Mouse (Mus musculus): Measurements from ENCODE around the gene Ier2. TPM values are rescaled to one million over a fixed set of nuclear protein-coding genes. Genes with fewer than 3 reads are reported as not detected.

Gene Ier2
- polyA plus RNA-seq, 1 experiment from 2014 or later = 82.8 TPM

DNA sequence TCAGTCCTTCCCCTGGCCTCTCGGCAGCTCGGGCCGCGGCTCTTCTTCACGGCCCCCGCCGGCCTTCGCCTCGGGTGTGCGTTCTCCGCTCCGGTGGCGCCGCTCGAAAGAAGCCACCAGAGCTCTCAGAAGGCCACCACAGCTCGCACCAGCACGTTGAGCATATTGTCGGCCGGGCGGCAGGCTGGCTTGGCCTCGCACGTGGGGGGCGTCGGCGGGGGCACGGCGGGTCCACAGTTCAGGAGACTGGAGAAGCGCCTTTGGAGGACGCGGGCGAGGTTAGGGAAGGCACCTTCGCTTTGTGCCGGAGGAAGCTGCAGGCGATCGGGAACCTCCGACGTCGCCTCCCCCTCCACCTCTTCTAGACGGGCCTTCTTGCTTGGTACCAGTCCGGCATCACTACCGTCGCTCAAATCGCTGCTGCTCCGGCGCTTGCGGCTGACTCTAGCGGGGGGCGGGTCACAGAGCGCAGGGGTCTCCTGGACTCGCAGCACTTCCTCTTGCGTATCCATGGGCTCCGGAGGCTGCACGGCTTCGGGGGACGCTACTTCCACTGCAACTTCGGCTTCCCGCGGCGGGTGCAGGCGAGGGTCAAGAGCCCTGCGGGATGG is 586 bp downstream of the Ier2 start:
- DNase-seq (ENCODE audit: low spot score) (peak; percentile 65), ATAC-seq (ENCODE audit: low FRiP score, low TSS enrichment) (no peak)
- no peak for TF ChIP-seq EP300 (optimal IDR thresholded peaks at IDR 0.05)
- no peak for TF ChIP-seq CTCF (IDR thresholded peaks at IDR 0.05; ENCODE audit: low read depth)
- Histone ChIP-seq H3K9me3 (ENCODE audit: control insufficient read depth, low read length) (no peaks in the 10 kb centered on the region), H3K27ac (replicated peaks) (peak overlapping the region; percentile 98), H3K4me3 (ENCODE audit: low read depth, low read length) (peak overlapping the region; percentile 82), H3K9ac (ENCODE audit: low read length) (peak overlapping the region; percentile 96), H3K4me1 (replicated peaks; ENCODE audit: control insufficient read depth, insufficient read depth) (no peaks in the 10 kb centered on the region; the same call in 1 of the 2 replicates), H3K4me2 (replicated peaks; ENCODE audit: low read depth) (peak overlapping the region; percentile 78), H3K27me3 (ENCODE audit: control insufficient read depth, insufficient read depth, low read length) (no peaks in the 10 kb centered on the region), H3K36me3 (ENCODE audit: control insufficient read depth, insufficient read depth, low read length) (no peaks in the 10 kb centered on the region)
- under 1% methylated on average over 55 of the region's 61 CpGs for WGBS

DNA sequence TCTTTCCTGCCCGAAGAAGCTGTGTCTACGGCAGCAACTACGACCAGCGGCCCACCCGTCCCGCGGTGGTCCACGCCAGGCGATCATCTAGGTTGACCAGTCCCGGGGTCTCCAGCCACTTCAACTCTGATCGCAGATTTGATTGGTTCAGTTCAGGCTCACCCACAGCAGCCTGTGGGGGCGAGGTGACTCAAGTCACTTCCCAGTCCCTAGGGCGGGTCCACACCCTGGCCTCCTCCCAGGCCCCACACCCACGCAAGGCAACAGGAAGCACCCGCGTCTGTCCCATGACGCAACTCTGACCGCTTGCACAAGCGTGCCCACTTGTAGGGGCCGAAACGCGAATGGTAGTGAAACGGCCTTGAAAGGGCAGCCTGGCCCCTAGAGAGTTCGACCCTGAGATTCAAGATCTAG is 1.2 kb downstream of the Ier2 start:
- peak; percentile 94 for DNase-seq (ENCODE audit: low spot score)
- Histone ChIP-seq H3K9ac (ENCODE audit: low read length) (peak overlapping the region; percentile 96), H3K27me3 (ENCODE audit: control insufficient read depth, insufficient read depth, low read length) (no peaks in the 10 kb centered on the region), H3K4me3 (ENCODE audit: low read depth, low read length) (peak overlapping the region; percentile 82), H3K4me1 (replicated peaks; ENCODE audit: control insufficient read depth, insufficient read depth) (peaks cover 1% of the 10 kb centered on the region; the same call in 1 of the 2 replicates), H3K4me2 (replicated peaks; ENCODE audit: low read depth) (peak overlapping the region; percentile 78), H3K9me3 (ENCODE audit: control insufficient read depth, low read length) (no peaks in the 10 kb centered on the region), H3K27ac (replicated peaks) (peak overlapping the region; percentile 98), H3K36me3 (ENCODE audit: control insufficient read depth, insufficient read depth, low read length) (no peaks in the 10 kb centered on the region)
- 1% methylated on average over 24 of the region's 24 CpGs for WGBS
- no peak for TF ChIP-seq EP300 (optimal IDR thresholded peaks at IDR 0.05)
- ATAC-seq (ENCODE audit: low FRiP score, low TSS enrichment) = peak; percentile 71

- Histone ChIP-seq H3K4me2 (replicated peaks; ENCODE audit: low read depth) (peak overlapping the region; percentile 78), H3K27me3 (ENCODE audit: control insufficient read depth, insufficient read depth, low read length) (no peaks in the 10 kb centered on the region), H3K9me3 (ENCODE audit: control insufficient read depth, low read length) (no peaks in the 10 kb centered on the region), H3K27ac (replicated peaks) (peak overlapping the region; percentile 98), H3K36me3 (ENCODE audit: control insufficient read depth, insufficient read depth, low read length) (no peaks in the 10 kb centered on the region), H3K4me3 (ENCODE audit: low read depth, low read length) (peak overlapping the region; percentile 82), H3K9ac (ENCODE audit: low read length) (peak overlapping the region; percentile 96), H3K4me1 (replicated peaks; ENCODE audit: control insufficient read depth, insufficient read depth) (peaks cover 7% of the 10 kb centered on the region)
- no peak for TF ChIP-seq EP300 (optimal IDR thresholded peaks at IDR 0.05)
- TF ChIP-seq CTCF (IDR thresholded peaks at IDR 0.05; ENCODE audit: low read depth) = no peak
- DNase-seq (ENCODE audit: low spot score) (peak; percentile 93), ATAC-seq (ENCODE audit: low FRiP score, low TSS enrichment) (peak; percentile 6; the same call in 1 of the 2 replicates)
- WGBS = 2% methylated on average over 20 of the region's 20 CpGs
Measured at GRCm38 (mm10) chr8:84660819-84661457, 1.7 kb downstream of the Ier2 start.

DNA sequence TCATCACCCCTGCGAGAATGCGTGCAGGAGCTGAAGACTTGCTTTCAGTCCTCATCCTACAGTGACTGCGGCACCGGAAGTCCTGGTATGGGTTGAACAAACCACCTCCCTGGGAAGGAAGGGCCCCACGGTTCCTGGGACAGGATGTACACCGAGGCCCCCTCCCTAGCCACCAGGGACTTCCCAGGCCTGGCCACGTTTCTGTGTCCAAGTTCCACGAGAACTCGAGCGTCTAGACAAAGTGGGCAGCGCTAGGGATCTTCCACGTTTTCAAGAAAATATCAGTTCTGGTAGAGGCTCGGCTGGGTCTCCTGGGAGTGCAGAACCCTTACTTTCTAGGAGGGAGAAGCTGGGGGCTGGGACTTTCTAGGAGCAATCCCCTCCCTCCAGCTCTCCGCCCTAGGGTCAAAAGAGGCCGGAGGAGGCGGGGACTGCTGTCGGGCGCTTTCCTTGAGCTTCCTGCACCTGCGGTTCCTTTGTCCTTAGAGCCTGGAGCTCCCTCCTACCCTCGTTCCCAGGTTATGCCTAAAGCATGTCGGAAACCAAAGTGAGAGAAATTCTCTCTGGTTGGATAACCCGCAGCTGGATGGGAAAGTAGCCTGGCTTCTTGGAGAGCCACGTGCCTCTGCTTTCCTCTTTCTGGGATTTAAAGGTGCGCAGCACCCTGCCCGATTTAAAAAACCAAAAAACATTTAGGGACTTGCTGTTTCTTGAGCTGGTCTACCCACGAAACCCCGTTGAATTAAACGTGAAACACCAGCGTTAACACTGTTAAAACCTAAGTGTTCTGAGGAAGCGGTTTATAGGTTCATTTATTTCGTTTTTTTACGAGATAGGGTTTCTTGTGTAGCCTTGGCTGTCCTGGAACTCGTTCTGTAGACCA is 2.5 kb downstream of the Ier2 start:
- WGBS = 4% methylated on average over 33 of the region's 33 CpGs
- Histone ChIP-seq H3K27me3 (ENCODE audit: control insufficient read depth, insufficient read depth, low read length) (no peaks in the 10 kb centered on the region), H3K4me2 (replicated peaks; ENCODE audit: low read depth) (peak overlapping the region; percentile 78), H3K9ac (ENCODE audit: low read length) (peak overlapping the region; percentile 96), H3K4me3 (ENCODE audit: low read depth, low read length) (peak overlapping the region; percentile 82), H3K36me3 (ENCODE audit: control insufficient read depth, insufficient read depth, low read length) (no peaks in the 10 kb centered on the region), H3K4me1 (replicated peaks; ENCODE audit: control insufficient read depth, insufficient read depth) (peaks cover 7% of the 10 kb centered on the region), H3K27ac (replicated peaks) (peak overlapping the region; percentile 98), H3K9me3 (ENCODE audit: control insufficient read depth, low read length) (no peaks in the 10 kb centered on the region)
- ATAC-seq (ENCODE audit: low FRiP score, low TSS enrichment) = peak; percentile 27
- DNase-seq (ENCODE audit: low spot score) = peak; percentile 88
- TF ChIP-seq CTCF (IDR thresholded peaks at IDR 0.05; ENCODE audit: low read depth) = no peak; the same call in 1 of the 2 replicates
- no peak for TF ChIP-seq EP300 (optimal IDR thresholded peaks at IDR 0.05)

- ATAC-seq (ENCODE audit: low FRiP score, low TSS enrichment) (no peak), DNase-seq (ENCODE audit: low spot score) (no peak)
- H3K4me2 ChIP-seq (replicated peaks; ENCODE audit: low read depth) = no peak overlapping the region
- TF ChIP-seq CTCF (IDR thresholded peaks at IDR 0.05; ENCODE audit: low read depth) = no peak
- TF ChIP-seq EP300 (optimal IDR thresholded peaks at IDR 0.05) = no peak
- no peaks in the 10 kb centered on the region for H3K36me3 ChIP-seq (ENCODE audit: control insufficient read depth, insufficient read depth, low read length)
- H3K27ac ChIP-seq (replicated peaks) = peak overlapping the region; percentile 98
- no peaks in the 10 kb centered on the region for H3K9me3 ChIP-seq (ENCODE audit: control insufficient read depth, low read length)
- WGBS = 65% methylated on average over 1 of the region's 1 CpGs
- peaks cover 7% of the 10 kb centered on the region for H3K4me1 ChIP-seq (replicated peaks; ENCODE audit: control insufficient read depth, insufficient read depth)
- H3K27me3 ChIP-seq (ENCODE audit: control insufficient read depth, insufficient read depth, low read length) = no peaks in the 10 kb centered on the region
- no peak overlapping the region for H3K9ac ChIP-seq (ENCODE audit: low read length)
- H3K4me3 ChIP-seq (ENCODE audit: low read depth, low read length) = no peak overlapping the region
Measured at GRCm38 (mm10) chr8:84658951-84659350, 3.7 kb downstream of the Ier2 start.
